Mouse (Mus musculus) liver, postnatal 0 days (tissue): ENCODE results near the gene Disp2. TPM values are rescaled to one million over a fixed set of nuclear protein-coding genes. Genes with fewer than 3 reads are reported as not detected.

Experiments used
- ATAC-seq: fragments of 200-750 bp; cut with Nextera tagmentation; 2 replicates; pipeline ENCODE4 v1.8.0; 2017; ENCODE audit warnings: mild to moderate bottlenecking, moderate library complexity
- DNase-seq: peaks from one replicate; pipeline ENCODE4 v3.0.0-alpha.2; 2016
- H3K27ac ChIP-seq: fragments of 300-500 bp; sonication (generic); 2 replicates; pipeline ENCODE4 v1.5.1; 2014; ENCODE audit warnings: antibody characterized with exemption, moderate library complexity, mild to moderate bottlenecking, low read depth
- H3K27me3 ChIP-seq: fragments of 300-500 bp; sonication (generic); 2 replicates; pipeline ENCODE4 v1.6.1; 2014; ENCODE audit warnings: low read length, control low read depth, mixed read lengths; ENCODE audit not compliant: insufficient read depth
- H3K36me3 ChIP-seq: fragments of 300-500 bp; sonication (generic); replicated peaks from 2 replicates; pipeline ENCODE4 v1.6.1; 2014; ENCODE audit warnings: mild to moderate bottlenecking, control low read depth, low read length, moderate library complexity, mixed read lengths; ENCODE audit not compliant: insufficient read depth
- H3K4me1 ChIP-seq: fragments of 300-500 bp; sonication (generic); 2 replicates; pipeline ENCODE4 v1.6.1; 2014; ENCODE audit warnings: antibody characterized with exemption, mild to moderate bottlenecking, control low read depth; ENCODE audit not compliant: insufficient read depth
- H3K4me2 ChIP-seq: fragments of 300-500 bp; sonication (generic); 2 replicates; pipeline ENCODE4 v1.6.1; 2014; ENCODE audit warnings: low read depth, mild to moderate bottlenecking, low read length, moderate library complexity, mixed read lengths
- H3K4me3 ChIP-seq: fragments of 300-500 bp; sonication (generic); 2 replicates; pipeline ENCODE4 v1.5.1; 2014; ENCODE audit warnings: low read depth, low read length
- H3K9ac ChIP-seq: fragments of 300-500 bp; sonication (generic); replicated peaks from 2 replicates; pipeline ENCODE4 v1.6.1; 2014; ENCODE audit warnings: mild to moderate bottlenecking, moderate library complexity
- H3K9me3 ChIP-seq: fragments of 300-500 bp; sonication (generic); 2 replicates; pipeline ENCODE4 v1.6.1; 2016; ENCODE audit warnings: mild to moderate bottlenecking, control low read depth, low read length, mixed read lengths
- CTCF ChIP-seq: sonication (generic); IDR thresholded peaks from 2 replicates; pipeline ENCODE4 v1.5.1; 2016; ENCODE audit warnings: antibody characterized with exemption, low read depth
- EP300 ChIP-seq: IDR thresholded peaks from 2 replicates; pipeline ENCODE4 v1.6.1; 2016; ENCODE audit warnings: antibody characterized with exemption, low read depth, mild to moderate bottlenecking
- WGBS: fragments of 180-500 bp; shearing (Covaris S2); extraction: QIAGEN DNeasy Blood & Tissue Kit; methylation state at CpG from one replicate; pipeline ENCODE4 v1.1.7; 2014; ENCODE audit not compliant: insufficient replicate concordance; 5-methylcytosine and 5-hydroxymethylcytosine counted together
- polyA plus RNA-seq: library from polyadenylated mRNA; unstranded; fragments of >200 nt; fragmentation: Nextera tagmentation; extraction: Ambion mirVana; gene quantifications from 2 replicates; pipeline ENCODE4 v1.2.1, GENCODE M21; 2015

The Disp2 gene
- polyA plus RNA-seq, 1 experiment from 2014 or later = 0.06 TPM

- TF ChIP-seq CTCF = no peak
- no peak for TF ChIP-seq EP300
- no peak within 1 kb of the TSS for H3K4me3 ChIP-seq
- H3K9me3 ChIP-seq = no peaks in the 10 kb centered on the region
- no peaks in the 10 kb centered on the region for H3K27me3 ChIP-seq
- DNase-seq = no peak
- H3K9ac ChIP-seq = no peak within 1 kb of the TSS
- no peak for ATAC-seq
- no peaks in the 10 kb centered on the region for H3K4me1 ChIP-seq
- 59% methylated on average over 6 of the region's 6 CpGs for whole genome bisulfite sequencing
- H3K36me3 ChIP-seq = no peaks in the 10 kb centered on the region
- no peak within 1 kb of the TSS for H3K4me2 ChIP-seq
- H3K27ac ChIP-seq = no peak within 1 kb of the TSS
Measured at GRCm38 (mm10) chr2:118772158-118772874, 7.2 kb upstream of the Disp2 start, which contains the start of gene Phgr1. TSS of gene Phgr1 (plus strand) at chr2:118772769.

- H3K4me1 ChIP-seq = peaks cover 5% of the 10 kb centered on the region
- no peak for TF ChIP-seq CTCF
- TF ChIP-seq EP300 = no peak
- H3K4me2 ChIP-seq = no peak overlapping the region
- no peaks in the 10 kb centered on the region for H3K27me3 ChIP-seq
- no peaks in the 10 kb centered on the region for H3K36me3 ChIP-seq
- H3K4me3 ChIP-seq = no peak overlapping the region
- no peak overlapping the region for H3K27ac ChIP-seq
- no peaks in the 10 kb centered on the region for H3K9me3 ChIP-seq
- DNase-seq (no peak), ATAC-seq (no peak)
- WGBS = 49% methylated on average over 2 of the region's 2 CpGs
- H3K9ac ChIP-seq = no peak overlapping the region
Measured at GRCm38 (mm10) chr2:118774536-118774935, 5.0 kb upstream of the Disp2 start.

DNA sequence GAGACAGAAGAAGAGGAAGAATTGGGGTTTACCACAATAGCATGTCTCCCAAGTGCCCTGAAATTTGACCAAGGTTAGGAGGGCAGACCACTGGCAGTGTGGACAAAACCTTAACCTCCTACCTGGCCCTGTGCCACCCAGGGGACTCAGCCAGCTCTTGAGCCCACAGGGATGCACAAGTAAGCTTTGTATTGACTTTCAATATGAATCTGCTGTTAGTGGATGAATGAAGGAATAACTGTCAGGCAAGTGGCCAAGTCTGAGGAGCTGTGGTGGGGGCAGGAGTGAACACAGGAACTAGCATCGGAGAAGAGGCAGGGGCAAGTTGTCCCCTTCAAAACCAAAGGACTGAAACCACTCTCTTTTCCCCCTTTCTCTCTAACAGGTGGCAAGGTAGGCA, 4.1 kb upstream of the Disp2 start:
- no peaks in the 10 kb centered on the region for H3K9me3 ChIP-seq
- H3K4me1 ChIP-seq = peaks cover 11% of the 10 kb centered on the region
- no peaks in the 10 kb centered on the region for H3K36me3 ChIP-seq
- 67% methylated on average over 1 of the region's 1 CpGs for WGBS
- H3K4me2 ChIP-seq = no peak overlapping the region
- H3K9ac ChIP-seq = no peak overlapping the region
- H3K4me3 ChIP-seq = no peak overlapping the region
- 0 out of 2 replicates have a peak, but pooled peaks cover 3% of the 10 kb centered on the region for H3K27me3 ChIP-seq
- DNase-seq (no peak), ATAC-seq (no peak)
- TF ChIP-seq CTCF (no peak), EP300 (no peak)
- no peak overlapping the region for H3K27ac ChIP-seq

GRCm38 (mm10) chr2:118775846-118776245, 3.7 kb upstream of the Disp2 start:
- Histone ChIP-seq H3K9ac (no peak overlapping the region), H3K4me3 (no peak overlapping the region), H3K27me3 (peaks cover 7% of the 10 kb centered on the region; the same call in 1 of the 2 replicates), H3K4me2 (no peak overlapping the region), H3K27ac (peak overlapping the region; percentile 11; the same call in 1 of the 2 replicates), H3K9me3 (no peaks in the 10 kb centered on the region), H3K4me1 (peaks cover 11% of the 10 kb centered on the region), H3K36me3 (no peaks in the 10 kb centered on the region)
- ATAC-seq = no peak
- TF ChIP-seq CTCF (no peak), EP300 (no peak)
- 81% methylated on average over 3 of the region's 4 CpGs for WGBS
- DNase-seq = no peak

DNA sequence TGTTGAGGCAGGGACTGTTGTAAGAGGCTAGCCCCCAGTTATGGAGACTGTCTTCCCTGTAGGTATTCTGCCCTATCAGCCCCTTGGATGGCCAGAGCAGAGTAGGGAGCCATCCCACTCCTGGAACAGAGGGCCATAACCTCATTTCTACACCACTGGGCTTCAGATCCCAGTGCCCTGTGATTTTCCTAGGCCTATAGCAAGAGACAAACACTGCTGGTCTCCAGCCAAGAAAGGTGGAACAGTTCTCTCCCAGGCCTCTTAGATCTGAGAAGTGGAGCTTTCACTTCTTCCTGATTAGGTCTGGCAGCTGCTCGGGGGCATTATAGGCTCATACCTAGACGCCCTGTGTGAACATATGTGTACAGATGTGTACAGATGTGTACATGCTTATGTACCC, 3.2 kb upstream of the Disp2 start:
- whole genome bisulfite sequencing = 56% methylated on average over 2 of the region's 2 CpGs
- no peaks in the 10 kb centered on the region for H3K9me3 ChIP-seq
- H3K36me3 ChIP-seq = no peaks in the 10 kb centered on the region
- H3K4me2 ChIP-seq = no peak overlapping the region
- ATAC-seq (no peak), DNase-seq (no peak)
- TF ChIP-seq EP300 = no peak
- no peak for TF ChIP-seq CTCF
- H3K9ac ChIP-seq = no peak overlapping the region
- peaks cover 11% of the 10 kb centered on the region for H3K4me1 ChIP-seq
- no peak overlapping the region for H3K27ac ChIP-seq
- H3K4me3 ChIP-seq = no peak overlapping the region
- H3K27me3 ChIP-seq = peaks cover 7% of the 10 kb centered on the region; the same call in 1 of the 2 replicates

- ATAC-seq = no peak
- WGBS = 57% methylated on average over 4 of the region's 4 CpGs
- H3K27me3 ChIP-seq = peaks cover 7% of the 10 kb centered on the region; the same call in 1 of the 2 replicates
Measured at GRCm38 (mm10) chr2:118778418-118778817, 1.1 kb upstream of the Disp2 start.

More at GRCm38 (mm10) chr2:118778418-118778817, 1.1 kb upstream of the Disp2 start:
- Histone ChIP-seq H3K9me3 (no peaks in the 10 kb centered on the region), H3K27ac (no peak overlapping the region), H3K36me3 (no peaks in the 10 kb centered on the region), H3K4me3 (no peak overlapping the region), H3K9ac (no peak overlapping the region), H3K4me1 (peaks cover 11% of the 10 kb centered on the region), H3K4me2 (no peak overlapping the region)
- no peak for DNase-seq
- TF ChIP-seq CTCF (no peak), EP300 (no peak)
